Mouse (Mus musculus) testis, adult 2 months (tissue): ENCODE data around the gene Adal.

ENCODE experiments used
- CTCF ChIP-seq: fragments of 200-500 bp; IDR thresholded peaks from 2 replicates; pipeline ENCODE4 v1.5.1; 2012; ENCODE audit warnings: low read depth, mild to moderate bottlenecking, inconsistent platforms, low read length, moderate library complexity; ENCODE audit not compliant: control insufficient read depth, insufficient read depth, insufficient replicate concordance
- POLR2A ChIP-seq: fragments of 200-500 bp; IDR thresholded peaks from 2 replicates; pipeline ENCODE4 v1.6.1; 2012; ENCODE audit warnings: low read depth, mild to moderate bottlenecking, inconsistent platforms, low read length, moderate library complexity; ENCODE audit not compliant: control insufficient read depth

GRCm38 (mm10) chr2:121127536-121127935 is 12.7 kb upstream of the Adal start:
- TF ChIP-seq POLR2A, result no peak
- TF ChIP-seq CTCF, result no peak
